Mouse (Mus musculus) layer of hippocampus, postnatal 14 days (tissue): ENCODE data around the gene Zbtb48. TPM values are rescaled to one million over a fixed set of nuclear protein-coding genes. Genes with fewer than 3 reads are reported as not detected.

Experiments
- DNase-seq, 2 experiments: peaks; one replicate each; pipeline ENCODE4 v3.0.0; 2021 to 2022; ENCODE audit warnings: low spot score in 2 of 2, mixed read lengths in 1 of 2
- total RNA-seq, 2 experiments: library from RNA; stranded (reverse); gene quantifications; 2 replicates each; pipeline ENCODE4 v1.2.3; 2021

Zbtb48 gene
- total RNA-seq, 2 experiments from 2014 or later = 12.2 to 14.4 TPM

GRCm38 (mm10) chr4:152029997-152030396 is 2.5 kb upstream of the Zbtb48 start:
- no peak for DNase-seq

- DNase-seq = no peak
These were observed 1.6 kb upstream of the Zbtb48 start for GRCm38 (mm10) chr4:152029087-152029486.

GRCm38 (mm10) chr4:152028456-152028855 is 985 bp upstream of the Zbtb48 start:
- DNase-seq = no peak

GRCm38 (mm10) chr4:152026751-152027508 is 541 bp downstream of the Zbtb48 start:
- no peak for DNase-seq

- DNase-seq = no peak
These were observed 2.9 kb downstream of the Zbtb48 start for GRCm38 (mm10) chr4:152024525-152024924.

GRCm38 (mm10) chr4:152022506-152022905 is 5.0 kb downstream of the Zbtb48 start:
- no peak for DNase-seq

GRCm38 (mm10) chr4:152021568-152022097 is 5.8 kb downstream of the Zbtb48 start:
- no peak for DNase-seq

- DNase-seq = no peak
These were observed 7.4 kb downstream of the Zbtb48 start for GRCm38 (mm10) chr4:152020024-152020423.

GRCm38 (mm10) chr4:152019073-152019472 is 8.4 kb downstream of the Zbtb48 start:
- no peak for DNase-seq

GRCm38 (mm10) chr4:152013036-152013813 is 14.2 kb downstream of the Zbtb48 start:
- no peak for DNase-seq

- no peak for DNase-seq
These were observed 15.4 kb downstream of the Zbtb48 start for GRCm38 (mm10) chr4:152012109-152012508.

GRCm38 (mm10) chr4:152011171-152011760 is 16.2 kb downstream of the Zbtb48 start:
- no peak for DNase-seq

- DNase-seq = no peak
These were observed 16.8 kb downstream of the Zbtb48 start for GRCm38 (mm10) chr4:152010707-152011134.

GRCm38 (mm10) chr4:152010091-152010706 is 17.3 kb downstream of the Zbtb48 start:
- DNase-seq = no peak

GRCm38 (mm10) chr4:152009076-152010051 is 18.1 kb downstream of the Zbtb48 start:
- peak; percentile 69 to 87 for DNase-seq

- peak; percentile 91 to 94 for DNase-seq
These were observed 18.8 kb downstream of the Zbtb48 start, which contains the start of gene Klhl21 for GRCm38 (mm10) chr4:152008622-152009075. Gene Klhl21 (plus strand): TSS chr4:152008803.

- DNase-seq = no peak
These were observed 19.3 kb downstream of the Zbtb48 start for GRCm38 (mm10) chr4:152008148-152008500.

- DNase-seq = no peak
These were observed 19.9 kb downstream of the Zbtb48 start for GRCm38 (mm10) chr4:152007481-152008147.

- no peak for DNase-seq
These were observed 20.7 kb downstream of the Zbtb48 start for GRCm38 (mm10) chr4:152006812-152007211.
